Mouse (Mus musculus) MEL (cell line): ENCODE data around the gene Ccdc137. TPM values are rescaled to one million over a fixed set of nuclear protein-coding genes. Genes with fewer than 3 reads are reported as not detected.

Experiments used
- DNase-seq: peaks from one replicate; pipeline ENCODE4 v3.0.0; 2011; ENCODE audit warnings: low read depth, low spot score
- H3K27ac ChIP-seq: 2 replicates; pipeline ENCODE4 v1.5.1; 2012; ENCODE audit warnings: low read depth, mild to moderate bottlenecking, control low read depth, low read length, moderate library complexity; ENCODE audit not compliant: control insufficient read depth
- H3K27me3 ChIP-seq, 2 experiments: fragments of 150-350 bp in 1 of 2; sonication (generic) in 1 of 2; 2 replicates each; pipeline ENCODE4 v1.6.1; 2012; ENCODE audit warnings: low read length in 2 of 2, mild to moderate bottlenecking in 2 of 2, improper control_type of control experiment in 1 of 2, moderate library complexity in 1 of 2; ENCODE audit not compliant: insufficient read depth in 2 of 2, control insufficient read depth in 1 of 2
- H3K36me3 ChIP-seq, 2 experiments: 2 replicates each; pipeline ENCODE4 v1.6.1; 2012 to 2014; ENCODE audit warnings: low read length in 2 of 2, improper control_type of control experiment in 1 of 2, inconsistent platforms in 1 of 2, mild to moderate bottlenecking in 1 of 2; ENCODE audit not compliant: insufficient read depth in 2 of 2, control insufficient read depth in 1 of 2
- H3K4me1 ChIP-seq, 2 experiments: fragments of 150-350 bp in 1 of 2; sonication (generic) in 1 of 2; 2 replicates each; pipeline ENCODE4 v1.6.1; 2012; ENCODE audit warnings: low read length in 2 of 2, improper control_type of control experiment in 1 of 2, mild to moderate bottlenecking in 1 of 2; ENCODE audit not compliant: insufficient read depth in 2 of 2, control insufficient read depth in 1 of 2
- H3K4me3 ChIP-seq, 2 experiments: fragments of 150-350 bp in 1 of 2; sonication (generic) in 1 of 2; 2 replicates each; pipeline ENCODE4 v1.5.1; 2012; ENCODE audit warnings: low read depth in 2 of 2, low read length in 2 of 2, mild to moderate bottlenecking in 2 of 2, moderate library complexity in 2 of 2, control low read depth in 1 of 2, improper control_type of control experiment in 1 of 2; ENCODE audit not compliant: control insufficient read depth in 1 of 2, insufficient read depth in 1 of 2
- H3K79me2 ChIP-seq: 2 replicates; pipeline ENCODE4 v1.6.1; 2012; ENCODE audit warnings: mild to moderate bottlenecking, low read length, moderate library complexity; ENCODE audit not compliant: control insufficient read depth, poor library complexity, insufficient read depth
- H3K9ac ChIP-seq: 2 replicates; pipeline ENCODE4 v1.6.1; 2012; ENCODE audit warnings: low read depth, mild to moderate bottlenecking, control low read depth, low read length, moderate library complexity; ENCODE audit not compliant: control insufficient read depth, poor library complexity, severe bottlenecking
- H3K9me3 ChIP-seq: fragments of 150-350 bp; sonication (generic); replicated peaks from 2 replicates; pipeline ENCODE4 v1.6.1; 2012; ENCODE audit warnings: mild to moderate bottlenecking, low read length, improper control_type of control experiment, moderate library complexity; ENCODE audit not compliant: insufficient read depth
- BHLHE40 ChIP-seq: IDR thresholded peaks from 2 replicates; pipeline ENCODE4 v1.6.1; 2012; ENCODE audit warnings: low read depth, mild to moderate bottlenecking, inconsistent platforms, low read length, improper control_type of control experiment, borderline replicate concordance
- CHD2 ChIP-seq: IDR thresholded peaks from 2 replicates; pipeline ENCODE4 v1.6.1; 2011; ENCODE audit warnings: low read length, improper control_type of control experiment
- E2F4 ChIP-seq: IDR thresholded peaks from 2 replicates; pipeline ENCODE4 v1.6.1; 2011; ENCODE audit warnings: low read depth, low read length, improper control_type of control experiment, borderline replicate concordance
- ELF1 ChIP-seq: IDR thresholded peaks from 2 replicates; pipeline ENCODE4 v1.6.1; 2014; ENCODE audit warnings: low read depth, mild to moderate bottlenecking, inconsistent platforms, low read length, improper control_type of control experiment, moderate library complexity
- EP300 ChIP-seq, 2 experiments: IDR thresholded peaks; 2 replicates each; pipeline ENCODE4 v1.6.1; 2011; ENCODE audit warnings: improper control_type of control experiment in 2 of 2, low read length in 2 of 2, low read depth in 1 of 2, mild to moderate bottlenecking in 1 of 2
- GATA1 ChIP-seq: IDR thresholded peaks from 2 replicates; pipeline ENCODE4 v1.6.1; 2011; ENCODE audit warnings: low read depth, low read length, improper control_type of control experiment
- JUND ChIP-seq: IDR thresholded peaks from 2 replicates; pipeline ENCODE4 v1.6.1; 2011; ENCODE audit warnings: low read depth, mild to moderate bottlenecking, improper control_type of control experiment, low read length
- KAT2A ChIP-seq: conservative IDR thresholded peaks from 2 replicates; pipeline ENCODE4 v1.6.1; 2012; ENCODE audit warnings: low read depth, low read length, improper control_type of control experiment, inconsistent platforms
- MAFK ChIP-seq: IDR thresholded peaks from 2 replicates; pipeline ENCODE4 v1.6.1; 2011; ENCODE audit warnings: low read depth, mild to moderate bottlenecking, low read length, improper control_type of control experiment, borderline replicate concordance
- MAX ChIP-seq: IDR thresholded peaks from 2 replicates; pipeline ENCODE4 v1.6.1; 2011; ENCODE audit warnings: low read length, improper control_type of control experiment
- MAZ ChIP-seq: IDR thresholded peaks from 2 replicates; pipeline ENCODE4 v1.6.1; 2012; ENCODE audit warnings: low read depth, mild to moderate bottlenecking, inconsistent platforms, low read length, improper control_type of control experiment
- MEF2A ChIP-seq: IDR thresholded peaks from 2 replicates; pipeline ENCODE4 v1.6.1; 2014; ENCODE audit warnings: low read depth, mild to moderate bottlenecking, inconsistent platforms, low read length, improper control_type of control experiment; ENCODE audit not compliant: poor library complexity, insufficient replicate concordance, severe bottlenecking; ENCODE audit errors: extremely low read depth
- MXI1 ChIP-seq: IDR thresholded peaks from 2 replicates; pipeline ENCODE4 v1.6.1; 2011; ENCODE audit warnings: mild to moderate bottlenecking, low read depth, low read length, improper control_type of control experiment
- MYB ChIP-seq: IDR thresholded peaks from 2 replicates; pipeline ENCODE4 v1.6.1; 2011; ENCODE audit warnings: mild to moderate bottlenecking, low read depth, low read length, improper control_type of control experiment
- NELFE ChIP-seq: IDR thresholded peaks from 2 replicates; pipeline ENCODE4 v1.6.1; 2011; ENCODE audit warnings: low read depth, low read length, improper control_type of control experiment
- POLR2A ChIP-seq, 2 experiments: IDR thresholded peaks; 2 replicates each; pipeline ENCODE4 v1.6.1; 2011 to 2012; ENCODE audit warnings: low read length in 2 of 2, mild to moderate bottlenecking in 2 of 2, control low read depth in 1 of 2, improper control_type of control experiment in 1 of 2, low read depth in 1 of 2, moderate library complexity in 1 of 2; ENCODE audit not compliant: control insufficient read depth in 1 of 2, insufficient read depth in 1 of 2, poor library complexity in 1 of 2
- POLR2AphosphoS2 ChIP-seq: IDR thresholded peaks from 2 replicates; pipeline ENCODE4 v1.6.1; 2011; ENCODE audit warnings: low read length, improper control_type of control experiment
- POLR2AphosphoS5 ChIP-seq: IDR thresholded peaks from 2 replicates; pipeline ENCODE4 v1.6.1; 2012; ENCODE audit warnings: low read depth, borderline replicate concordance, mild to moderate bottlenecking, inconsistent platforms, low read length, moderate library complexity, mixed read lengths
- RCOR1 ChIP-seq: IDR thresholded peaks from 2 replicates; pipeline ENCODE4 v1.6.1; 2012; ENCODE audit warnings: low read depth, mild to moderate bottlenecking, inconsistent platforms, low read length, improper control_type of control experiment
- SIN3A ChIP-seq: IDR thresholded peaks from 2 replicates; pipeline ENCODE4 v1.6.1; 2012; ENCODE audit warnings: low read length, improper control_type of control experiment, inconsistent platforms
- TBP ChIP-seq: IDR thresholded peaks from 2 replicates; pipeline ENCODE4 v1.8.0; 2011; ENCODE audit warnings: low read depth, low read length, improper control_type of control experiment
- UBTF ChIP-seq: IDR thresholded peaks from 2 replicates; pipeline ENCODE4 v1.6.1; 2012; ENCODE audit warnings: low read depth, mild to moderate bottlenecking, inconsistent platforms, low read length, improper control_type of control experiment, moderate library complexity, borderline replicate concordance; ENCODE audit not compliant: insufficient read depth
- USF1 ChIP-seq: IDR thresholded peaks from 2 replicates; pipeline ENCODE4 v1.6.1; 2014; ENCODE audit warnings: low read depth, mild to moderate bottlenecking, inconsistent platforms, low read length, improper control_type of control experiment, moderate library complexity
- USF2 ChIP-seq, 2 experiments: IDR thresholded peaks; 2 replicates each; pipeline ENCODE4 v1.6.1; 2011 to 2012; ENCODE audit warnings: improper control_type of control experiment in 2 of 2, low read length in 2 of 2, borderline replicate concordance in 1 of 2, inconsistent platforms in 1 of 2, low read depth in 1 of 2, mild to moderate bottlenecking in 1 of 2; ENCODE audit not compliant: insufficient read depth in 1 of 2
- ZC3H11A ChIP-seq: IDR thresholded peaks from 2 replicates; pipeline ENCODE4 v1.6.1; 2012; ENCODE audit warnings: low read depth, mild to moderate bottlenecking, inconsistent platforms, low read length, improper control_type of control experiment
- ZKSCAN1 ChIP-seq: IDR thresholded peaks from 2 replicates; pipeline ENCODE4 v1.6.1; 2012; ENCODE audit warnings: low read depth, mild to moderate bottlenecking, inconsistent platforms, low read length, improper control_type of control experiment, moderate library complexity
- ZMIZ1 ChIP-seq: IDR thresholded peaks from 2 replicates; pipeline ENCODE4 v1.6.1; 2012; ENCODE audit warnings: low read depth, mild to moderate bottlenecking, inconsistent platforms, low read length, improper control_type of control experiment, moderate library complexity
- ZNF384 ChIP-seq: IDR thresholded peaks from 2 replicates; pipeline ENCODE4 v1.6.1; 2012; ENCODE audit warnings: low read depth, mild to moderate bottlenecking, inconsistent platforms, low read length, improper control_type of control experiment
- polyA plus RNA-seq, 2 experiments: library from polyadenylated mRNA; stranded (reverse) in 1 of 2; unstranded in 1 of 2; fragments of >175 nt in 1 of 2; fragments of >200 nt in 1 of 2; gene quantifications; 2 replicates each; pipeline versions ENCODE4 v1.2.1 to v1.2.4; 2012; ENCODE audit warnings: low replicate concordance in 2 of 2, low read depth in 1 of 2; ENCODE audit not compliant: insufficient read length in 2 of 2, insufficient read depth in 1 of 2, missing spikeins in 1 of 2
- total RNA-seq: library from RNA; depleted of rRNA; stranded (reverse); fragments of 300-350 nt; gene quantifications from 2 replicates; pipeline ENCODE4 v1.2.3, GENCODE M21; 2012

The Ccdc137 gene
- total and polyA plus RNA-seq, 3 experiments: 104 to 116 TPM; not detected in 1

GRCm38 (mm10) chr11:120437152-120437856, 20.6 kb upstream of the Ccdc137 start, which contains the start of gene Nploc4 (continued):
- peak; percentile 81 to 92; a peak in 3 of 4 replicates for TF ChIP-seq POLR2A (IDR thresholded peaks at IDR 0.05; ENCODE audit: control insufficient read depth in 1 of 2, insufficient read depth in 1 of 2, low read depth in 1 of 2, low read length in 2 of 2, poor library complexity in 1 of 2)
- TF ChIP-seq UBTF: 0 out of 2 replicates have a peak, but pooled peaks have one; percentile 28
- TF ChIP-seq CHD2: no peak

- Histone ChIP-seq H3K4me3 (peak overlapping the region; percentile 82 to 100), H3K9me3 (no peaks in the 10 kb centered on the region), H3K9ac (peak overlapping the region; percentile 93), H3K36me3 (peaks cover 15 to 18% of the 10 kb centered on the region in 2 experiments), H3K79me2 (peaks cover 37% of the 10 kb centered on the region), H3K27me3 (no peaks in the 10 kb centered on the region), H3K4me1 (peaks cover 6 to 12% of the 10 kb centered on the region in 2 experiments), H3K27ac (peak overlapping the region; percentile 84)
- DNase-seq: no peak
- peak; percentile 94 for TF ChIP-seq ZNF384
- no peak for TF ChIP-seq EP300 (IDR thresholded peaks at IDR 0.05; ENCODE audit: low read depth in 1 of 2, low read length in 2 of 2)
- TF ChIP-seq USF2 (IDR thresholded peaks at IDR 0.05; ENCODE audit: borderline replicate concordance in 1 of 2, insufficient read depth in 1 of 2, low read depth in 1 of 2, low read length in 2 of 2): no peak
- TF ChIP-seq CHD2: no peak
- no peak for TF ChIP-seq ZMIZ1
- TF ChIP-seq MEF2A: no peak
- no peak; the same call in 1 of the 2 replicates for TF ChIP-seq SIN3A
- TF ChIP-seq MAZ: no peak
- no peak for TF ChIP-seq BHLHE40
- TF ChIP-seq POLR2AphosphoS2: 0 out of 2 replicates have a peak, but pooled peaks have one; percentile 2
- no peak for TF ChIP-seq GATA1
- no peak for TF ChIP-seq ZKSCAN1
- TF ChIP-seq RCOR1: no peak
- no peak for TF ChIP-seq USF1
- no peak for TF ChIP-seq ZC3H11A
- no peak for TF ChIP-seq E2F4
- no peak for TF ChIP-seq JUND
- TF ChIP-seq MYB: no peak
- TF ChIP-seq TBP: no peak
- TF ChIP-seq KAT2A: no peak
- TF ChIP-seq MAX: no peak
- no peak for TF ChIP-seq ELF1
- TF ChIP-seq MAFK: no peak
- no peak for TF ChIP-seq POLR2AphosphoS5
- TF ChIP-seq NELFE: no peak
- no peak for TF ChIP-seq MXI1
- 0 out of 4 replicates have a peak, but pooled peaks of 1 of the 2 experiments have one; percentile 20 for TF ChIP-seq POLR2A (IDR thresholded peaks at IDR 0.05; ENCODE audit: control insufficient read depth in 1 of 2, insufficient read depth in 1 of 2, low read depth in 1 of 2, low read length in 2 of 2, poor library complexity in 1 of 2)
These were observed 20.0 kb upstream of the Ccdc137 start for GRCm38 (mm10) chr11:120437857-120438385.
